Mouse (Mus musculus) neural tube, embryonic 14.5 days (tissue): ENCODE measurements around the gene Tcf15. TPM values are rescaled to one million over a fixed set of nuclear protein-coding genes. Genes with fewer than 3 reads are reported as not detected.

Experiments used
- polyA plus RNA-seq: library from polyadenylated mRNA; unstranded; fragments of >200 nt; fragmentation: Nextera tagmentation; extraction: Ambion mirVana; gene quantifications from 2 replicates; pipeline ENCODE4 v1.2.1, GENCODE M21; 2014

Tcf15 gene
- polyA plus RNA-seq, 1 experiment from 2014 or later = 1.3 TPM

Other genes starting within 250 kb of the Tcf15 start
- gene Angpt4, start 232.4 kb upstream of the Tcf15 start, polyA plus RNA-seq = 0.11 and 0.62 TPM in 2 replicates
- 36.3 and 36.6 TPM in 2 replicates for gene Fam110a, start 163.3 kb upstream of the Tcf15 start, polyA plus RNA-seq
- 0.60 and 1.2 TPM in 2 replicates for gene Slc52a3, start 147.1 kb upstream of the Tcf15 start, polyA plus RNA-seq
- gene Scrt2, start 62.0 kb upstream of the Tcf15 start, polyA plus RNA-seq = 15.7 and 17.9 TPM in 2 replicates
- 22.5 and 23.4 TPM in 2 replicates for gene Srxn1, start 38.0 kb upstream of the Tcf15 start, polyA plus RNA-seq
- gene Csnk2a1, start 83.3 kb downstream of the Tcf15 start, polyA plus RNA-seq = 94.7 and 155 TPM in 2 replicates
- gene Tbc1d20, start 150.3 kb downstream of the Tcf15 start, polyA plus RNA-seq = 28.0 and 33.9 TPM in 2 replicates
- gene Rbck1, start 189.1 kb downstream of the Tcf15 start, polyA plus RNA-seq = 98.5 and 107 TPM in 2 replicates
- 1.1 and 1.6 TPM in 2 replicates for gene Trib3, start 200.5 kb downstream of the Tcf15 start, polyA plus RNA-seq
- 42.9 and 54.4 TPM in 2 replicates for gene Nrsn2, start 233.1 kb downstream of the Tcf15 start, polyA plus RNA-seq